Mouse (Mus musculus) stomach, postnatal 0 days (tissue): ENCODE measurements around the gene Magea2.

ENCODE experiments used
- CTCF ChIP-seq: IDR thresholded peaks from 2 replicates; pipeline ENCODE4 v1.5.1; 2016; ENCODE audit warnings: antibody characterized with exemption, low read depth, mild to moderate bottlenecking, moderate library complexity
- EP300 ChIP-seq: optimal IDR thresholded peaks from 2 replicates; pipeline ENCODE3; 2016; ENCODE audit warnings: antibody characterized with exemption

DNA sequence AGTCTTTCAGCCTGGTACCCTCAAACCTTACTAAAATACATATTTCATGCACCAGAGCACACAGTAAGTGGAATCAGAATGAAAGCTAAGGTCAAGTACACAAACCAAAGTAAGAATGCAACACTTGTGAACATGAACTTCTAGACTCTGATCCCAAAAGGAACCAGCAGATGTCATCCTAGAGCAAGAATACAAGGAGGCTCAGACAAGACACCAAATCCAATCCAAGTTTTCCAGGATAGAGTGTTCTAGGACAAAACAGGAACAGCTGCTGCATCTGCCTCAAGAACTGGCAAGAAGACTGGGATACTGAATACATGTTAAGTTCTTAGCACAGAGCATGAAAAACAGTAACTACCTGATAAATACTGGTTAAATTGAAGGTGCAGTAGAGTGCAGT lies 4.6 kb upstream of the Magea2 start:
- peak; percentile 67 for TF ChIP-seq CTCF
- no peak for TF ChIP-seq EP300
